Mouse (Mus musculus) layer of hippocampus, postnatal 36 days (tissue): ENCODE results near the gene Dnm1. TPM values are rescaled to one million over a fixed set of nuclear protein-coding genes. Genes with fewer than 3 reads are reported as not detected.

Experiments used
- DNase-seq, 2 experiments: peaks; one replicate each; pipeline ENCODE4 v3.0.0; 2022
- total RNA-seq, 2 experiments: library from RNA; stranded (reverse); gene quantifications; 2 replicates each; pipeline ENCODE4 v1.2.3; 2021

Gene Dnm1
- total RNA-seq, 2 experiments from 2014 or later: 1,246 to 1,312 TPM

- DNase-seq: no peak
Measured at GRCm38 (mm10) chr2:32339912-32340642, 13.1 kb downstream of the Dnm1 start.

GRCm38 (mm10) chr2:32335888-32336287 lies 17.2 kb downstream of the Dnm1 start:
- no peak for DNase-seq

- DNase-seq: no peak
Measured at GRCm38 (mm10) chr2:32332159-32332558, 21.0 kb downstream of the Dnm1 start.

GRCm38 (mm10) chr2:32329531-32329930 lies 23.6 kb downstream of the Dnm1 start:
- DNase-seq: no peak

GRCm38 (mm10) chr2:32328911-32329460 lies 24.2 kb downstream of the Dnm1 start:
- DNase-seq: no peak

- DNase-seq: no peak
Measured at GRCm38 (mm10) chr2:32327200-32327599, 25.9 kb downstream of the Dnm1 start.

- DNase-seq: no peak
Measured at GRCm38 (mm10) chr2:32325342-32325741, 27.8 kb downstream of the Dnm1 start.

- DNase-seq: no peak
Measured at GRCm38 (mm10) chr2:32324322-32324721, 28.8 kb downstream of the Dnm1 start.

GRCm38 (mm10) chr2:32322754-32323741 lies 30.1 kb downstream of the Dnm1 start:
- no peak for DNase-seq

- no peak for DNase-seq
Measured at GRCm38 (mm10) chr2:32321591-32322298, 31.4 kb downstream of the Dnm1 start.

- DNase-seq: no peak
Measured at GRCm38 (mm10) chr2:32320721-32321120, 32.4 kb downstream of the Dnm1 start.

GRCm38 (mm10) chr2:32319586-32320580 lies 33.3 kb downstream of the Dnm1 start:
- no peak for DNase-seq

- DNase-seq: no peak
Measured at GRCm38 (mm10) chr2:32318709-32319585, 34.2 kb downstream of the Dnm1 start.

GRCm38 (mm10) chr2:32317791-32318417 lies 35.2 kb downstream of the Dnm1 start:
- no peak for DNase-seq

GRCm38 (mm10) chr2:32316887-32317656 lies 36.1 kb downstream of the Dnm1 start:
- DNase-seq: no peak

GRCm38 (mm10) chr2:32315751-32316150 lies 37.4 kb downstream of the Dnm1 start:
- no peak for DNase-seq

- DNase-seq: no peak
Measured at GRCm38 (mm10) chr2:32314831-32315230, 38.3 kb downstream of the Dnm1 start.

GRCm38 (mm10) chr2:32312318-32312964 lies 40.7 kb downstream of the Dnm1 start:
- no peak for DNase-seq
